ENCODE assay signal across 17 mouse cellular contexts in the genomic region with DNA sequence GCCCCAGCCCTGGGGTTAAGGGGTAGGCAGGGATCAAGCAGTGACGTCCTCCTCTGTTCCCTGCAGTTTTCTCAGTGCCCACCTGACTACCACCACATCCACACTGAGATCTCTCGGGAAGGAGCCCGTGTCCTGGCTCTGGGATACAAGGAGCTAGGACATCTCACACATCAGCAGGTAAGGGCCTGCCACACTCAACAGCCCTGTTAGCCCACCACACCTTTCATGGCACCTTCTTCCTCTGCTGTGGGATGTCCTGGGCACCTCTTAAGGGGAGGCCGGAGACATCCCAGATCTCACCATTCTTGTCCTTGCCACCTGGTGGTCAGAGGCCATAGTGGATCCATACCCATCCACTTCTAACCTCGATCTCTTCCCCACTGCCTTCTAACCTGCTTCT. TPM values are rescaled to one million over a fixed set of nuclear protein-coding genes. Genes with fewer than 3 reads are reported as not detected.
DNase-seq lines count a peak whose midpoint lies in the region; ATAC-seq and TF ChIP-seq lines count a peak whose summit lies in the region.
"Had no signal": no experiment of that assay in that cellular context is flagged by ENCODE, and none has a peak within 500 bp of the region (broad histone marks: within the 10 kb centered on the region; RNA-seq: fewer than 3 reads in every experiment).

No protein-coding gene starts in this region.

- WGBS in kidney, adult 2 months = 92% methylated on average over 5 of the region's 5 CpGs
- WGBS in neural tube, embryonic 14.5 days = 89% methylated on average over 5 of the region's 5 CpGs

- DNase-seq in kidney, adult 2 months = no peak
- no peak for DNase-seq in kidney, adult 9 months
- DNase-seq in neural tube, embryonic 10.5 days (ENCODE audit: extremely low spot score, low spot score) = no peak
- peak; percentile 9 for DNase-seq in thymus, postnatal 4 days
- DNase-seq in thymus, postnatal 0 days (ENCODE audit: low spot score) = no peak
- no peak for DNase-seq in adipocyte (ENCODE audit: low spot score)
- DNase-seq: adrenal gland, adult 8-10 months; cerebellum, adult 8-10 months; gastrocnemius, postnatal 10 days; heart, adult 2 months; midbrain, embryonic 14.5 days; right cerebral cortex, adult 18-20 months had no signal

- H3K4me2 ChIP-seq in neural tube, embryonic 14.5 days (ENCODE audit: low read depth, low read length) = no peak overlapping the region

- H3K4me3 ChIP-seq in kidney, adult 2 months (ENCODE audit: insufficient read depth, low read depth, low read length) = no peak overlapping the region
- no peak overlapping the region for H3K4me3 ChIP-seq in neural tube, embryonic 14.5 days (ENCODE audit: low read depth, low read length)
- H3K4me3 ChIP-seq: heart, adult 2 months; hindbrain, embryonic 10.5 days had no signal

- H3K9ac ChIP-seq in neural tube, embryonic 14.5 days (replicated peaks; ENCODE audit: low read depth, low read length) = 0 out of 2 replicates have a peak overlapping the region, but pooled peaks have one; percentile 21

- H3K27me3 ChIP-seq in kidney, adult 2 months (replicated peaks; ENCODE audit: control insufficient read depth, insufficient read depth, low read length) = no peaks in the 10 kb centered on the region
- H3K27me3 ChIP-seq in neural tube, embryonic 14.5 days (ENCODE audit: control insufficient read depth, insufficient read depth, low read length) = no peaks in the 10 kb centered on the region

- no peak for ATAC-seq in neural tube, embryonic 14.5 days (ENCODE audit: low read depth)
- ATAC-seq: lung, postnatal 0 days had no signal

- H3K4me1 ChIP-seq in kidney, adult 2 months (ENCODE audit: control insufficient read depth, insufficient read depth, low read length) = no peaks in the 10 kb centered on the region
- H3K4me1 ChIP-seq in neural tube, embryonic 14.5 days (ENCODE audit: control insufficient read depth, insufficient read depth, low read length) = no peaks in the 10 kb centered on the region
- H3K4me1 ChIP-seq: hindbrain, embryonic 10.5 days had no signal

- H3K36me3 ChIP-seq in kidney, adult 2 months (ENCODE audit: control insufficient read depth, insufficient read depth, low read length) = peaks cover 6% of the 10 kb centered on the region
- peaks cover 84% of the 10 kb centered on the region for H3K36me3 ChIP-seq in neural tube, embryonic 14.5 days (ENCODE audit: control insufficient read depth, insufficient read depth, low read length)

- H3K27ac ChIP-seq in kidney, adult 2 months (ENCODE audit: insufficient read depth, low read depth, low read length) = no peak overlapping the region
- no peak overlapping the region for H3K27ac ChIP-seq in neural tube, embryonic 14.5 days (ENCODE audit: low read depth, low read length)
- H3K27ac ChIP-seq: heart, adult 2 months; hindbrain, embryonic 10.5 days had no signal

- no peaks in the 10 kb centered on the region for H3K9me3 ChIP-seq in neural tube, embryonic 14.5 days (ENCODE audit: control insufficient read depth, low read length)
- H3K9me3 ChIP-seq: hindbrain, embryonic 10.5 days had no signal

- TF ChIP-seq POLR2A in kidney, adult 2 months (IDR thresholded peaks at IDR 0.05; ENCODE audit: low read depth, low read length) = no peak

- TF ChIP-seq CTCF in kidney, adult 2 months (conservative IDR thresholded peaks at IDR 0.05; ENCODE audit: insufficient read depth, insufficient read length, low read depth, low read length) = 0 out of 2 replicates have a peak, but pooled peaks have one; percentile 0

RNA-seq across cellular contexts. Expression of gene Gmip, which starts 8.5 kb away (rescaled TPM):
- polyA plus RNA-seq in kidney, adult 2 months (2012; rRNA removed) = 15.8 and 15.9 TPM in 2 replicates
- polyA plus RNA-seq in neural tube, embryonic 14.5 days (2014; fragmentation: Nextera tagmentation; extraction: Ambion mirVana) = 27.5 and 31.3 TPM in 2 replicates
- 30.9 and 35.0 TPM in 2 replicates for polyA plus RNA-seq in thymus, postnatal 0 days (2015; fragmentation: Nextera tagmentation; extraction: Ambion mirVana)

RNA-seq across cellular contexts. Expression of gene Zfp866, which starts 9.0 kb away (rescaled TPM):
- 8.5 and 11.3 TPM in 2 replicates for polyA plus RNA-seq in kidney, adult 2 months (2012; rRNA removed)
- polyA plus RNA-seq in neural tube, embryonic 14.5 days (2014; fragmentation: Nextera tagmentation; extraction: Ambion mirVana) = 47.1 and 47.7 TPM in 2 replicates
- polyA plus RNA-seq in thymus, postnatal 0 days (2015; fragmentation: Nextera tagmentation; extraction: Ambion mirVana) = 18.3 and 22.1 TPM in 2 replicates

RNA-seq across cellular contexts. Expression of gene Atp13a1, which starts 9.0 kb away (rescaled TPM):
- 59.9 and 81.3 TPM in 2 replicates for polyA plus RNA-seq in kidney, adult 2 months (2012; rRNA removed)
- polyA plus RNA-seq in neural tube, embryonic 14.5 days (2014; fragmentation: Nextera tagmentation; extraction: Ambion mirVana) = 48.0 and 51.1 TPM in 2 replicates
- polyA plus RNA-seq in thymus, postnatal 0 days (2015; fragmentation: Nextera tagmentation; extraction: Ambion mirVana) = 37.2 and 39.2 TPM in 2 replicates

RNA-seq across cellular contexts. Expression of gene Lpar2, which starts 22.3 kb away (rescaled TPM):
- polyA plus RNA-seq in kidney, adult 2 months (2012; rRNA removed) = 6.4 and 6.7 TPM in 2 replicates
- polyA plus RNA-seq in neural tube, embryonic 14.5 days (2014; fragmentation: Nextera tagmentation; extraction: Ambion mirVana) = 0.84 and 1.3 TPM in 2 replicates
- polyA plus RNA-seq in thymus, postnatal 0 days (2015; fragmentation: Nextera tagmentation; extraction: Ambion mirVana) = 0.31 and 0.53 TPM in 2 replicates

RNA-seq across cellular contexts. Expression of gene Gm20422, which starts 25.3 kb away (rescaled TPM):
- 0.23 TPM in 1 of 2 replicates, not detected in the other for polyA plus RNA-seq in kidney, adult 2 months (2012; rRNA removed)
- polyA plus RNA-seq in neural tube, embryonic 14.5 days (2014; fragmentation: Nextera tagmentation; extraction: Ambion mirVana) = 0.45 and 0.86 TPM in 2 replicates
- polyA plus RNA-seq in thymus, postnatal 0 days (2015; fragmentation: Nextera tagmentation; extraction: Ambion mirVana) = 0.33 and 1.3 TPM in 2 replicates
- polyA plus RNA-seq: heart, adult 2 months; heart, embryonic 16.5 days; midbrain, embryonic 14.5 days; stomach, embryonic 16.5 days had no signal
